Mouse (Mus musculus) adrenal gland, postnatal 36 days (tissue): ENCODE data around the gene Serpinb9b. TPM values are rescaled to one million over a fixed set of nuclear protein-coding genes. Genes with fewer than 3 reads are reported as not detected.
A peak's percentile ranks its signal among the peaks of the same experiment; 100 is the strongest.

Experiments
- DNase-seq, 2 experiments: peaks; one replicate each; pipeline ENCODE4 v3.0.0; 2021; ENCODE audit warnings: mixed read lengths in 1 of 2
- total RNA-seq, 2 experiments: library from RNA; stranded (reverse); gene quantifications; 2 replicates each; pipeline ENCODE4 v1.2.3; 2021

The Serpinb9b gene
- total RNA-seq, 2 experiments from 2014 or later, result 0.13 to 0.16 TPM

GRCm38 (mm10) chr13:33047234-33047633, 20.0 kb downstream of the Serpinb9b start:
- DNase-seq, result no peak

- DNase-seq, result no peak
These were observed 21.0 kb downstream of the Serpinb9b start for GRCm38 (mm10) chr13:33048187-33048586.

- DNase-seq, result no peak
These were observed 24.5 kb downstream of the Serpinb9b start for GRCm38 (mm10) chr13:33051697-33052096.

GRCm38 (mm10) chr13:33063048-33063447, 35.8 kb downstream of the Serpinb9b start:
- DNase-seq, result no peak

GRCm38 (mm10) chr13:33067387-33067977, 40.3 kb downstream of the Serpinb9b start:
- no peak for DNase-seq

GRCm38 (mm10) chr13:33068164-33068563, 40.9 kb downstream of the Serpinb9b start:
- no peak for DNase-seq

GRCm38 (mm10) chr13:33071776-33072175, 44.6 kb downstream of the Serpinb9b start:
- no peak for DNase-seq

- DNase-seq, result peak; percentile 62 to 78
These were observed 46.8 kb downstream of the Serpinb9b start for GRCm38 (mm10) chr13:33074029-33074428.

GRCm38 (mm10) chr13:33076247-33076646, 49.0 kb downstream of the Serpinb9b start:
- DNase-seq, result no peak

- DNase-seq, result no peak
These were observed 49.9 kb downstream of the Serpinb9b start for GRCm38 (mm10) chr13:33077026-33077685.

GRCm38 (mm10) chr13:33078056-33078705, 51.0 kb downstream of the Serpinb9b start, which contains the start of gene Serpinb1b:
Gene Serpinb1b (plus strand): TSS chr13:33078575.
- peak in 1 of 2 experiments; percentile 20 for DNase-seq

- no peak for DNase-seq
These were observed 52.2 kb downstream of the Serpinb9b start for GRCm38 (mm10) chr13:33079391-33079790.

GRCm38 (mm10) chr13:33080356-33080755, 53.1 kb downstream of the Serpinb9b start:
- peak in 1 of 2 experiments; percentile 32 for DNase-seq

GRCm38 (mm10) chr13:33083834-33084233, 56.6 kb downstream of the Serpinb9b start:
- no peak for DNase-seq

GRCm38 (mm10) chr13:33084975-33085694, 57.9 kb downstream of the Serpinb9b start:
- no peak for DNase-seq

GRCm38 (mm10) chr13:33085695-33086432, 58.6 kb downstream of the Serpinb9b start:
- DNase-seq, result peak; percentile 39 to 44

GRCm38 (mm10) chr13:33089566-33089965, 62.4 kb downstream of the Serpinb9b start:
- no peak for DNase-seq

GRCm38 (mm10) chr13:33090546-33090945, 63.3 kb downstream of the Serpinb9b start:
- DNase-seq, result peak in 1 of 2 experiments; percentile 38

- no peak for DNase-seq
These were observed 64.1 kb downstream of the Serpinb9b start for GRCm38 (mm10) chr13:33091306-33091705.
